Mouse (Mus musculus) midbrain, embryonic 14.5 days (tissue): ENCODE results near the gene Hint1. TPM values are rescaled to one million over a fixed set of nuclear protein-coding genes. Genes with fewer than 3 reads are reported as not detected.

ENCODE experiments used
- ATAC-seq: fragments of 200-750 bp; cut with Nextera tagmentation; 2 replicates; pipeline ENCODE4 v1.8.0; 2017; ENCODE audit warnings: moderate number of reproducible peaks, moderate library complexity; ENCODE audit not compliant: low FRiP score, low TSS enrichment
- DNase-seq: peaks from one replicate; pipeline ENCODE4 v3.0.0-alpha.2; 2015
- H3K27ac ChIP-seq: fragments of 300-500 bp; sonication (generic); replicated peaks from 2 replicates; pipeline ENCODE4 v1.5.1; 2014; ENCODE audit warnings: mild to moderate bottlenecking, low read depth, low read length, moderate library complexity
- H3K27me3 ChIP-seq: fragments of 300-500 bp; sonication (generic); 2 replicates; pipeline ENCODE4 v1.6.1; 2014; ENCODE audit warnings: low read length, control low read depth, mixed read lengths; ENCODE audit not compliant: control insufficient read depth, insufficient read depth
- H3K36me3 ChIP-seq: fragments of 300-500 bp; sonication (generic); 2 replicates; pipeline ENCODE4 v1.6.1; 2014; ENCODE audit warnings: low read length, control low read depth; ENCODE audit not compliant: control insufficient read depth, insufficient read depth
- H3K4me1 ChIP-seq: fragments of 300-500 bp; sonication (generic); 2 replicates; pipeline ENCODE4 v1.6.1; 2014; ENCODE audit warnings: mild to moderate bottlenecking, antibody characterized with exemption, low read length, control low read depth; ENCODE audit not compliant: control insufficient read depth, insufficient read depth
- H3K4me2 ChIP-seq: fragments of 300-500 bp; sonication (generic); 2 replicates; pipeline ENCODE4 v1.6.1; 2014; ENCODE audit warnings: mild to moderate bottlenecking, low read length, moderate library complexity
- H3K4me3 ChIP-seq: fragments of 300-500 bp; sonication (generic); replicated peaks from 2 replicates; pipeline ENCODE4 v1.5.1; 2014; ENCODE audit warnings: low read depth, low read length
- H3K9ac ChIP-seq: fragments of 300-500 bp; sonication (generic); replicated peaks from 2 replicates; pipeline ENCODE4 v1.6.1; 2014; ENCODE audit warnings: mild to moderate bottlenecking, low read length, moderate library complexity
- H3K9me3 ChIP-seq: fragments of 300-500 bp; sonication (generic); 2 replicates; pipeline ENCODE4 v1.6.1; 2016; ENCODE audit warnings: low read length, control low read depth, mixed read lengths; ENCODE audit not compliant: control insufficient read depth
- WGBS: fragments of 180-500 bp; shearing (Covaris S2); extraction: QIAGEN DNeasy Blood & Tissue Kit; methylation state at CpG from one replicate; pipeline ENCODE4 v1.1.7; 2014; 5-methylcytosine and 5-hydroxymethylcytosine counted together
- polyA plus RNA-seq: library from polyadenylated mRNA; unstranded; fragments of >200 nt; fragmentation: Nextera tagmentation; extraction: Ambion mirVana; gene quantifications from 2 replicates; pipeline ENCODE4 v1.2.1, GENCODE M21; 2014

Hint1 gene
- polyA plus RNA-seq, 1 experiment from 2014 or later, result 751 TPM

GRCm38 (mm10) chr11:54868445-54868844 lies 2.3 kb downstream of the Hint1 start:
- Histone ChIP-seq H3K9me3 (no peaks in the 10 kb centered on the region), H3K9ac (peak overlapping the region; percentile 29; the same call in 1 of the 2 replicates), H3K4me3 (peak overlapping the region; percentile 96; the same call in 1 of the 2 replicates), H3K4me2 (peak overlapping the region; percentile 83), H3K27me3 (no peaks in the 10 kb centered on the region), H3K4me1 (peaks cover 28% of the 10 kb centered on the region), H3K27ac (no peak overlapping the region), H3K36me3 (peaks cover 38% of the 10 kb centered on the region)
- DNase-seq, result no peak
- ATAC-seq, result no peak
- 86% methylated on average over 2 of the region's 2 CpGs for WGBS

- Histone ChIP-seq H3K4me1 (peaks cover 28% of the 10 kb centered on the region), H3K4me2 (no peak overlapping the region), H3K9ac (no peak overlapping the region), H3K36me3 (peaks cover 47% of the 10 kb centered on the region), H3K4me3 (no peak overlapping the region), H3K9me3 (no peaks in the 10 kb centered on the region), H3K27me3 (no peaks in the 10 kb centered on the region), H3K27ac (no peak overlapping the region)
- DNase-seq (no peak), ATAC-seq (no peak)
- 80% methylated on average over 3 of the region's 3 CpGs for WGBS
Observed at GRCm38 (mm10) chr11:54869318-54869717, 3.1 kb downstream of the Hint1 start.

GRCm38 (mm10) chr11:54871831-54872537 lies 5.8 kb downstream of the Hint1 start:
- H3K4me1 ChIP-seq, result peaks cover 24% of the 10 kb centered on the region
- H3K4me2 ChIP-seq, result no peak overlapping the region
- H3K27me3 ChIP-seq, result no peaks in the 10 kb centered on the region
- H3K9ac ChIP-seq, result no peak overlapping the region
- no peak for DNase-seq
- WGBS, result 79% methylated on average over 7 of the region's 7 CpGs
- no peak for ATAC-seq
- H3K9me3 ChIP-seq, result no peaks in the 10 kb centered on the region
- H3K27ac ChIP-seq, result no peak overlapping the region
- peaks cover 54% of the 10 kb centered on the region for H3K36me3 ChIP-seq
- H3K4me3 ChIP-seq, result no peak overlapping the region

- H3K27me3 ChIP-seq, result no peaks in the 10 kb centered on the region
- no peaks in the 10 kb centered on the region for H3K9me3 ChIP-seq
- no peak overlapping the region for H3K27ac ChIP-seq
- ATAC-seq, result no peak
- H3K36me3 ChIP-seq, result peaks cover 34% of the 10 kb centered on the region
- no peak overlapping the region for H3K4me3 ChIP-seq
- WGBS, result 92% methylated on average over 5 of the region's 5 CpGs
- H3K4me2 ChIP-seq, result no peak overlapping the region
- no peak overlapping the region for H3K9ac ChIP-seq
- DNase-seq, result no peak
- H3K4me1 ChIP-seq, result no peaks in the 10 kb centered on the region
Observed at GRCm38 (mm10) chr11:54876031-54876430, 9.8 kb downstream of the Hint1 start.

- no peaks in the 10 kb centered on the region for H3K4me1 ChIP-seq
- WGBS, result 85% methylated on average over 6 of the region's 6 CpGs
- ATAC-seq, result no peak
- H3K9me3 ChIP-seq, result no peaks in the 10 kb centered on the region
- H3K4me3 ChIP-seq, result no peak overlapping the region
- H3K4me2 ChIP-seq, result no peak overlapping the region
- DNase-seq, result no peak
- peaks cover 11% of the 10 kb centered on the region for H3K36me3 ChIP-seq
- H3K27me3 ChIP-seq, result no peaks in the 10 kb centered on the region
- no peak overlapping the region for H3K9ac ChIP-seq
- no peak overlapping the region for H3K27ac ChIP-seq
Observed at GRCm38 (mm10) chr11:54878893-54879292, 12.7 kb downstream of the Hint1 start.

- WGBS, result 40% methylated on average over 4 of the region's 4 CpGs
Observed at GRCm38 (mm10) chr11:54879434-54879833, 13.3 kb downstream of the Hint1 start.

GRCm38 (mm10) chr11:54879922-54880321 lies 13.7 kb downstream of the Hint1 start:
- Histone ChIP-seq H3K27ac (no peak overlapping the region), H3K4me1 (no peaks in the 10 kb centered on the region), H3K36me3 (0 out of 2 replicates have a peak, but pooled peaks cover 5% of the 10 kb centered on the region), H3K4me2 (no peak overlapping the region), H3K9ac (no peak overlapping the region), H3K4me3 (no peak overlapping the region), H3K27me3 (no peaks in the 10 kb centered on the region), H3K9me3 (no peaks in the 10 kb centered on the region)
- no peak for DNase-seq
- ATAC-seq, result no peak
- WGBS, result 86% methylated on average over 10 of the region's 10 CpGs

More at GRCm38 (mm10) chr11:54879434-54879833, 13.3 kb downstream of the Hint1 start:
- Histone ChIP-seq H3K9ac (no peak overlapping the region), H3K9me3 (no peaks in the 10 kb centered on the region), H3K4me3 (no peak overlapping the region), H3K27ac (no peak overlapping the region), H3K4me2 (no peak overlapping the region), H3K36me3 (peaks cover 6% of the 10 kb centered on the region; the same call in 1 of the 2 replicates), H3K4me1 (no peaks in the 10 kb centered on the region), H3K27me3 (no peaks in the 10 kb centered on the region)
- ATAC-seq (no peak), DNase-seq (peak; percentile 89)

- 11% methylated on average over 2 of the region's 2 CpGs for WGBS
- 0 out of 2 replicates have a peak, but pooled peaks cover 1% of the 10 kb centered on the region for H3K36me3 ChIP-seq
- H3K4me2 ChIP-seq, result no peak overlapping the region
- no peak overlapping the region for H3K9ac ChIP-seq
- H3K27me3 ChIP-seq, result no peaks in the 10 kb centered on the region
- H3K4me3 ChIP-seq, result no peak overlapping the region
- ATAC-seq, result no peak
- H3K9me3 ChIP-seq, result no peaks in the 10 kb centered on the region
- no peak for DNase-seq
- H3K4me1 ChIP-seq, result no peaks in the 10 kb centered on the region
- no peak overlapping the region for H3K27ac ChIP-seq
Observed at GRCm38 (mm10) chr11:54881051-54881474, 14.9 kb downstream of the Hint1 start.

- H3K36me3 ChIP-seq, result no peaks in the 10 kb centered on the region
- H3K9ac ChIP-seq, result no peak overlapping the region; the same call in 1 of the 2 replicates
- H3K9me3 ChIP-seq, result no peaks in the 10 kb centered on the region
- no peak for ATAC-seq
- no peaks in the 10 kb centered on the region for H3K27me3 ChIP-seq
- H3K27ac ChIP-seq, result no peak overlapping the region
- DNase-seq, result no peak
- WGBS, result 41% methylated on average over 8 of the region's 8 CpGs
- H3K4me2 ChIP-seq, result no peak overlapping the region
- H3K4me1 ChIP-seq, result no peaks in the 10 kb centered on the region
- H3K4me3 ChIP-seq, result no peak overlapping the region
Observed at GRCm38 (mm10) chr11:54882671-54883070, 16.5 kb downstream of the Hint1 start.
